Mouse (Mus musculus): ENCODE results near the gene RPS10-NUDT3. TPM values are rescaled to one million over a fixed set of nuclear protein-coding genes. Genes with fewer than 3 reads are reported as not detected.

The RPS10-NUDT3 gene
- polyA plus RNA-seq, 1 experiment from 2014 or later: not detected

GRCm38 (mm10) chr17:27564391-27565162 is 70.4 kb downstream of the RPS10-NUDT3 start:
- Histone ChIP-seq H3K27ac (peak overlapping the region; percentile 62; the same call in 1 of the 2 replicates), H3K9me3 (replicated peaks) (no peaks in the 10 kb centered on the region), H3K36me3 (peaks cover 12% of the 10 kb centered on the region; the same call in 1 of the 2 replicates), H3K9ac (peak overlapping the region; percentile 67), H3K4me3 (peak overlapping the region; percentile 60), H3K4me1 (peaks cover 28% of the 10 kb centered on the region), H3K27me3 (no peaks in the 10 kb centered on the region), H3K4me2 (replicated peaks) (peak overlapping the region; percentile 90)
- WGBS: 9% methylated on average over 20 of the region's 20 CpGs
- ATAC-seq (ENCODE audit: low FRiP score): no peak

- Histone ChIP-seq H3K4me1 (peaks cover 34% of the 10 kb centered on the region), H3K9me3 (replicated peaks) (no peaks in the 10 kb centered on the region), H3K4me2 (replicated peaks) (no peak overlapping the region), H3K27ac (no peak overlapping the region), H3K9ac (no peak overlapping the region), H3K4me3 (no peak overlapping the region), H3K27me3 (no peaks in the 10 kb centered on the region), H3K36me3 (peaks cover 12% of the 10 kb centered on the region; the same call in 1 of the 2 replicates)
- 47% methylated on average over 7 of the region's 7 CpGs for whole genome bisulfite sequencing
- no peak for ATAC-seq (ENCODE audit: low FRiP score)
Measured at GRCm38 (mm10) chr17:27563771-27564244, 71.2 kb downstream of the RPS10-NUDT3 start.

GRCm38 (mm10) chr17:27561809-27562526 is 73.1 kb downstream of the RPS10-NUDT3 start:
- 0 out of 2 replicates have a peak overlapping the region, but pooled peaks have one; percentile 23 for H3K9ac ChIP-seq
- no peak overlapping the region for H3K27ac ChIP-seq
- WGBS: 51% methylated on average over 6 of the region's 11 CpGs
- H3K36me3 ChIP-seq: peaks cover 12% of the 10 kb centered on the region; the same call in 1 of the 2 replicates
- H3K4me2 ChIP-seq (replicated peaks): no peak overlapping the region
- H3K4me1 ChIP-seq: peaks cover 50% of the 10 kb centered on the region
- H3K9me3 ChIP-seq (replicated peaks): no peaks in the 10 kb centered on the region
- H3K27me3 ChIP-seq: no peaks in the 10 kb centered on the region
- H3K4me3 ChIP-seq: no peak overlapping the region
- no peak for ATAC-seq (ENCODE audit: low FRiP score)

- peaks cover 44% of the 10 kb centered on the region for H3K4me1 ChIP-seq
- ATAC-seq (ENCODE audit: low FRiP score): no peak
- H3K4me2 ChIP-seq (replicated peaks): no peak overlapping the region
- H3K9ac ChIP-seq: no peak overlapping the region
- H3K27ac ChIP-seq: no peak overlapping the region
- peaks cover 12% of the 10 kb centered on the region; the same call in 1 of the 2 replicates for H3K36me3 ChIP-seq
- 86% methylated on average over 13 of the region's 13 CpGs for WGBS
- H3K9me3 ChIP-seq (replicated peaks): no peaks in the 10 kb centered on the region
- H3K4me3 ChIP-seq: no peak overlapping the region
- H3K27me3 ChIP-seq: no peaks in the 10 kb centered on the region
Measured at GRCm38 (mm10) chr17:27560926-27561480, 74.0 kb downstream of the RPS10-NUDT3 start.

GRCm38 (mm10) chr17:27559596-27559995 is 75.4 kb downstream of the RPS10-NUDT3 start:
- Histone ChIP-seq H3K4me1 (peaks cover 48% of the 10 kb centered on the region), H3K27ac (no peak overlapping the region), H3K9me3 (replicated peaks) (no peaks in the 10 kb centered on the region), H3K27me3 (0 out of 2 replicates have a peak, but pooled peaks cover 6% of the 10 kb centered on the region), H3K36me3 (peaks cover 12% of the 10 kb centered on the region; the same call in 1 of the 2 replicates), H3K9ac (no peak overlapping the region), H3K4me3 (no peak overlapping the region), H3K4me2 (replicated peaks) (no peak overlapping the region)
- WGBS: 69% methylated on average over 12 of the region's 12 CpGs
- ATAC-seq (ENCODE audit: low FRiP score): no peak

GRCm38 (mm10) chr17:27558845-27559244 is 76.2 kb downstream of the RPS10-NUDT3 start:
- no peak overlapping the region for H3K27ac ChIP-seq

GRCm38 (mm10) chr17:27557927-27558661 is 76.9 kb downstream of the RPS10-NUDT3 start:
- Histone ChIP-seq H3K4me3 (peak overlapping the region; percentile 89), H3K27ac (peak overlapping the region; percentile 95), H3K36me3 (peaks cover 12% of the 10 kb centered on the region; the same call in 1 of the 2 replicates), H3K9me3 (replicated peaks) (no peaks in the 10 kb centered on the region), H3K4me1 (peaks cover 44% of the 10 kb centered on the region), H3K27me3 (peaks cover 10% of the 10 kb centered on the region; the same call in 1 of the 2 replicates), H3K9ac (peak overlapping the region; percentile 93), H3K4me2 (replicated peaks) (peak overlapping the region; percentile 82)
- ATAC-seq (ENCODE audit: low FRiP score): no peak
- 2% methylated on average over 14 of the region's 14 CpGs for WGBS

More at GRCm38 (mm10) chr17:27558845-27559244, 76.2 kb downstream of the RPS10-NUDT3 start:
- no peaks in the 10 kb centered on the region for H3K9me3 ChIP-seq (replicated peaks)
- 12% methylated on average over 5 of the region's 5 CpGs for WGBS
- 0 out of 2 replicates have a peak overlapping the region, but pooled peaks have one; percentile 93 for H3K9ac ChIP-seq
- H3K4me3 ChIP-seq: peak overlapping the region; percentile 89; the same call in 1 of the 2 replicates
- peak overlapping the region; percentile 82 for H3K4me2 ChIP-seq (replicated peaks)
- peaks cover 10% of the 10 kb centered on the region; the same call in 1 of the 2 replicates for H3K27me3 ChIP-seq
- ATAC-seq (ENCODE audit: low FRiP score): no peak
- peaks cover 12% of the 10 kb centered on the region; the same call in 1 of the 2 replicates for H3K36me3 ChIP-seq
- H3K4me1 ChIP-seq: peaks cover 44% of the 10 kb centered on the region

GRCm38 (mm10) chr17:27557181-27557926 is 77.7 kb downstream of the RPS10-NUDT3 start:
- Histone ChIP-seq H3K9me3 (replicated peaks) (no peaks in the 10 kb centered on the region), H3K36me3 (peaks cover 12% of the 10 kb centered on the region; the same call in 1 of the 2 replicates), H3K4me1 (peaks cover 44% of the 10 kb centered on the region), H3K27me3 (peaks cover 10% of the 10 kb centered on the region; the same call in 1 of the 2 replicates), H3K27ac (peak overlapping the region; percentile 95), H3K9ac (peak overlapping the region; percentile 93), H3K4me2 (replicated peaks) (peak overlapping the region; percentile 82), H3K4me3 (peak overlapping the region; percentile 89)
- WGBS: under 1% methylated on average over 62 of the region's 75 CpGs
- peak; percentile 51 for ATAC-seq (ENCODE audit: low FRiP score)

- Histone ChIP-seq H3K27me3 (peaks cover 10% of the 10 kb centered on the region; the same call in 1 of the 2 replicates), H3K4me1 (peaks cover 39% of the 10 kb centered on the region), H3K4me2 (replicated peaks) (peak within 1 kb of the TSS; percentile 82), H3K36me3 (peaks cover 7% of the 10 kb centered on the region; the same call in 1 of the 2 replicates), H3K27ac (peak within 1 kb of the TSS; percentile 95), H3K4me3 (peak within 1 kb of the TSS; percentile 89), H3K9me3 (replicated peaks) (no peaks in the 10 kb centered on the region), H3K9ac (peak within 1 kb of the TSS; percentile 93)
- peak; percentile 81 for ATAC-seq (ENCODE audit: low FRiP score)
- under 1% methylated on average over 79 of the region's 79 CpGs for WGBS
Measured at GRCm38 (mm10) chr17:27556315-27557011, 78.6 kb downstream of the RPS10-NUDT3 start, which contains the start of gene Hmga1. Hmga1 (plus strand) TSS chr17:27556497.

GRCm38 (mm10) chr17:27555512-27556172 is 79.4 kb downstream of the RPS10-NUDT3 start:
- Histone ChIP-seq H3K9ac (peak overlapping the region; percentile 59), H3K4me3 (peak overlapping the region; percentile 89), H3K27me3 (peaks cover 10% of the 10 kb centered on the region; the same call in 1 of the 2 replicates), H3K4me2 (replicated peaks) (peak overlapping the region; percentile 82), H3K36me3 (0 out of 2 replicates have a peak, but pooled peaks cover under 1% of the 10 kb centered on the region), H3K9me3 (replicated peaks) (no peaks in the 10 kb centered on the region), H3K4me1 (peaks cover 39% of the 10 kb centered on the region), H3K27ac (peak overlapping the region; percentile 95)
- under 1% methylated on average over 55 of the region's 55 CpGs for WGBS
- peak; percentile 26 for ATAC-seq (ENCODE audit: low FRiP score)
